Mouse (Mus musculus): ENCODE results near the gene Cpox. TPM values are rescaled to one million over a fixed set of nuclear protein-coding genes. Genes with fewer than 3 reads are reported as not detected.

Gene Cpox
- total and polyA plus RNA-seq, 3 experiments, result 70.3 to 77.2 (median 75.6) TPM

GRCm38 (mm10) chr16:58628336-58628680 is 41.8 kb upstream of the Cpox start:
- H3K36me3 ChIP-seq (replicated peaks in 1 of 2; ENCODE audit: control insufficient read depth in 1 of 2, insufficient read depth in 1 of 2, low read length in 1 of 2), result no peaks in the 10 kb centered on the region
- H3K9ac ChIP-seq (ENCODE audit: insufficient read depth, low read depth), result no peak overlapping the region
- H3K4me1 ChIP-seq (ENCODE audit: control insufficient read depth in 1 of 2, insufficient read depth in 2 of 2), result peaks cover 4 to 6% of the 10 kb centered on the region in 2 experiments; a peak in 2 of 4 replicates
- no peaks in the 10 kb centered on the region for H3K79me2 ChIP-seq (replicated peaks; ENCODE audit: control insufficient read depth, extremely low read depth, insufficient read depth, poor library complexity, severe bottlenecking)
- DNase-seq (ENCODE audit: extremely low read depth), result no peak
- in situ Hi-C loops (cut with MboI; ENCODE audit: low pct_ligation_motif_present, low pct_unique_long_range_greater_than_20kb, low sequenced_read_pairs), result loop anchor here (5.0 to 25.0 kb wide), 2 partner anchors 39 to 1016 kb away; partner anchors contain the start of gene Cmss1
- no peaks in the 10 kb centered on the region for H3K27me3 ChIP-seq (replicated peaks)
- dilution Hi-C loops (cut with MboI; ENCODE audit: extremely low pct_ligation_motif_present, extremely low pct_unique_long_range_greater_than_20kb, low sequenced_read_pairs), result no loop called here
- TF ChIP-seq BHLHE40 (IDR thresholded peaks at IDR 0.05; ENCODE audit: low read depth, low read length) (no peak), MAZ (IDR thresholded peaks at IDR 0.05; ENCODE audit: low read depth, low read length) (no peak), ETS1 (conservative IDR thresholded peaks at IDR 0.05; ENCODE audit: low read depth, low read length) (no peak), SMC3 (IDR thresholded peaks at IDR 0.05; ENCODE audit: low read depth, low read length) (no peak), UBTF (IDR thresholded peaks at IDR 0.05; ENCODE audit: low read depth, low read length) (no peak), KAT2A (IDR thresholded peaks at IDR 0.05; ENCODE audit: insufficient replicate concordance, low read length) (no peak), POLR2A (IDR thresholded peaks at IDR 0.05; ENCODE audit: low read depth, low read length) (no peak), CTCF (conservative IDR thresholded peaks at IDR 0.05 in 1 of 2, IDR thresholded peaks at IDR 0.05 in 1 of 2; ENCODE audit: low read depth in 2 of 2, low read length in 2 of 2) (no peak), CHD2 (IDR thresholded peaks at IDR 0.05; ENCODE audit: low read length) (no peak), MYC (IDR thresholded peaks at IDR 0.05; ENCODE audit: low read depth, low read length) (no peak), NRF1 (IDR thresholded peaks at IDR 0.05; ENCODE audit: low read depth, low read length) (no peak), ZMIZ1 (IDR thresholded peaks at IDR 0.05; ENCODE audit: low read depth, low read length) (no peak), MXI1 (IDR thresholded peaks at IDR 0.05; ENCODE audit: low read depth, low read length) (no peak), ELF1 (IDR thresholded peaks at IDR 0.05; ENCODE audit: low read depth, low read length) (no peak)
- H3K9me3 ChIP-seq (replicated peaks; ENCODE audit: low read length), result no peaks in the 10 kb centered on the region
- H3K4me2 ChIP-seq (ENCODE audit: insufficient read depth, low read depth, poor library complexity, severe bottlenecking), result no peak overlapping the region
- H3K27ac ChIP-seq (ENCODE audit: insufficient read depth, low read depth), result no peak overlapping the region
- no peak overlapping the region for H3K4me3 ChIP-seq (replicated peaks in 1 of 3; ENCODE audit: low read depth in 2 of 3, low read length in 2 of 3, poor library complexity in 1 of 3)

DNA sequence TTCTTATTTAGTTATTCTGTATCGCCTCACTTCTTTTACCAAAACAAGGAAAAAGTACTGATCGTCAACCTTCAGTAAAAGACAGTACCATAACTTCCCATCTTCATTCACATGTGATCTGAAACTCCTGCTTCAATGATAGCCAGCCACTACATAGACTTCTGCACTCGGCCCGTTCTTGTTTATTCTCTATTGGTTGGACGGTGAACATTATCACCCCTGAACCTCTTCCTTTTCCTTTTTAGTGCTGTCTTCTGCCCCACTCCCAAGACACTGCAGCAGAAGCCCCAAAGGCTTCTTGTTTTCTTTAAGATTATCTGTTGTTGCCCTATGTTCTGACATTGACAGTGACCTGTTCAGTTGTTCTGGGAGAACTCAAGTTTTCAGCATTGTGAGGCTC is 41.1 kb upstream of the Cpox start:
- Histone ChIP-seq H3K79me2 (replicated peaks; ENCODE audit: control insufficient read depth, extremely low read depth, insufficient read depth, poor library complexity, severe bottlenecking) (no peaks in the 10 kb centered on the region), H3K4me3 (replicated peaks in 1 of 3; ENCODE audit: low read depth in 2 of 3, low read length in 2 of 3, poor library complexity in 1 of 3) (no peak overlapping the region), H3K4me1 (ENCODE audit: control insufficient read depth in 1 of 2, insufficient read depth in 2 of 2) (peaks cover 2 to 4% of the 10 kb centered on the region in 2 experiments; a peak in 2 of 4 replicates), H3K9ac (ENCODE audit: insufficient read depth, low read depth) (no peak overlapping the region), H3K27me3 (replicated peaks) (no peaks in the 10 kb centered on the region), H3K36me3 (replicated peaks in 1 of 2; ENCODE audit: control insufficient read depth in 1 of 2, insufficient read depth in 1 of 2, low read length in 1 of 2) (no peaks in the 10 kb centered on the region), H3K9me3 (replicated peaks; ENCODE audit: low read length) (no peaks in the 10 kb centered on the region), H3K27ac (ENCODE audit: insufficient read depth, low read depth) (no peak overlapping the region), H3K4me2 (ENCODE audit: insufficient read depth, low read depth, poor library complexity, severe bottlenecking) (no peak overlapping the region)
- dilution Hi-C loops (cut with MboI; ENCODE audit: extremely low pct_ligation_motif_present, extremely low pct_unique_long_range_greater_than_20kb, low sequenced_read_pairs), result no loop called here
- in situ Hi-C loops (cut with MboI; ENCODE audit: low pct_ligation_motif_present, low pct_unique_long_range_greater_than_20kb, low sequenced_read_pairs), result loop anchor here (5.0 to 25.0 kb wide), 2 partner anchors 38 to 1017 kb away; partner anchors contain the start of gene Cmss1
- DNase-seq (ENCODE audit: extremely low read depth), result no peak
- TF ChIP-seq IRF4 (IDR thresholded peaks at IDR 0.05; ENCODE audit: low read depth, low read length), result no peak
- no peak for TF ChIP-seq NELFE (IDR thresholded peaks at IDR 0.05; ENCODE audit: low read depth, low read length)
- no peak for TF ChIP-seq GABPA (IDR thresholded peaks at IDR 0.05; ENCODE audit: insufficient replicate concordance, low read depth, low read length)
- TF ChIP-seq UBTF (IDR thresholded peaks at IDR 0.05; ENCODE audit: low read depth, low read length), result no peak
- no peak for TF ChIP-seq TBP (conservative IDR thresholded peaks at IDR 0.05; ENCODE audit: low read depth, low read length)
- no peak for TF ChIP-seq EP300 (IDR thresholded peaks at IDR 0.05; ENCODE audit: low read length)
- TF ChIP-seq ZKSCAN1 (IDR thresholded peaks at IDR 0.05; ENCODE audit: borderline replicate concordance, low read depth, low read length), result no peak

Measured in CH12.LX (cell line).